Mouse (Mus musculus): Measurements from ENCODE around the gene Dnajb12.

Dnajb12 gene

GRCm38 (mm10) chr10:59879255-59880028 lies at the start of gene Dnajb12:
Gene Dnajb12 (plus strand): TSS chr10:59879556.
- DNase-seq: peak; percentile 95

- DNase-seq: no peak
Observed at GRCm38 (mm10) chr10:59829886-59830285, 49.5 kb upstream of the Dnajb12 start.

- DNase-seq: no peak
Observed at GRCm38 (mm10) chr10:59831950-59832349, 47.4 kb upstream of the Dnajb12 start.

GRCm38 (mm10) chr10:59835301-59836155 lies 43.8 kb upstream of the Dnajb12 start:
- DNase-seq: no peak

- DNase-seq: no peak
Observed at GRCm38 (mm10) chr10:59837490-59837889, 41.9 kb upstream of the Dnajb12 start.

GRCm38 (mm10) chr10:59841434-59841833 lies 37.9 kb upstream of the Dnajb12 start:
- DNase-seq: no peak

GRCm38 (mm10) chr10:59843125-59843524 lies 36.2 kb upstream of the Dnajb12 start:
- no peak for DNase-seq

GRCm38 (mm10) chr10:59844686-59845085 lies 34.7 kb upstream of the Dnajb12 start:
- no peak for DNase-seq

GRCm38 (mm10) chr10:59846416-59846815 lies 32.9 kb upstream of the Dnajb12 start:
- peak; percentile 67 for DNase-seq

- no peak for DNase-seq
Observed at GRCm38 (mm10) chr10:59848079-59848877, 31.1 kb upstream of the Dnajb12 start.

- peak; percentile 30 for DNase-seq
Observed at GRCm38 (mm10) chr10:59848953-59849352, 30.4 kb upstream of the Dnajb12 start.

- no peak for DNase-seq
Observed at GRCm38 (mm10) chr10:59849371-59849770, 30.0 kb upstream of the Dnajb12 start.

GRCm38 (mm10) chr10:59857157-59857556 lies 22.2 kb upstream of the Dnajb12 start:
- DNase-seq: no peak

- no peak for DNase-seq
Observed at GRCm38 (mm10) chr10:59860684-59861083, 18.7 kb upstream of the Dnajb12 start.

- no peak for DNase-seq
Observed at GRCm38 (mm10) chr10:59861201-59861600, 18.2 kb upstream of the Dnajb12 start.

- no peak for DNase-seq
Observed at GRCm38 (mm10) chr10:59862816-59863440, 16.4 kb upstream of the Dnajb12 start.

- DNase-seq: no peak
Observed at GRCm38 (mm10) chr10:59863620-59864019, 15.7 kb upstream of the Dnajb12 start.

- DNase-seq: peak; percentile 67
Observed at GRCm38 (mm10) chr10:59864232-59864875, 15.0 kb upstream of the Dnajb12 start.

- DNase-seq: peak; percentile 66
Observed at GRCm38 (mm10) chr10:59864884-59865726, 14.3 kb upstream of the Dnajb12 start.

GRCm38 (mm10) chr10:59868266-59868665 lies 11.1 kb upstream of the Dnajb12 start:
- DNase-seq: no peak

GRCm38 (mm10) chr10:59870038-59870437 lies 9.3 kb upstream of the Dnajb12 start:
- DNase-seq: no peak

Measured in layer of hippocampus, adult 9-11 months (tissue).